Mouse (Mus musculus) lung, postnatal 14 days (tissue): ENCODE results near the gene Asprv1.

Experiments used
- DNase-seq: peaks from one replicate; pipeline ENCODE4 v3.0.0; 2021

Gene Asprv1

DNA sequence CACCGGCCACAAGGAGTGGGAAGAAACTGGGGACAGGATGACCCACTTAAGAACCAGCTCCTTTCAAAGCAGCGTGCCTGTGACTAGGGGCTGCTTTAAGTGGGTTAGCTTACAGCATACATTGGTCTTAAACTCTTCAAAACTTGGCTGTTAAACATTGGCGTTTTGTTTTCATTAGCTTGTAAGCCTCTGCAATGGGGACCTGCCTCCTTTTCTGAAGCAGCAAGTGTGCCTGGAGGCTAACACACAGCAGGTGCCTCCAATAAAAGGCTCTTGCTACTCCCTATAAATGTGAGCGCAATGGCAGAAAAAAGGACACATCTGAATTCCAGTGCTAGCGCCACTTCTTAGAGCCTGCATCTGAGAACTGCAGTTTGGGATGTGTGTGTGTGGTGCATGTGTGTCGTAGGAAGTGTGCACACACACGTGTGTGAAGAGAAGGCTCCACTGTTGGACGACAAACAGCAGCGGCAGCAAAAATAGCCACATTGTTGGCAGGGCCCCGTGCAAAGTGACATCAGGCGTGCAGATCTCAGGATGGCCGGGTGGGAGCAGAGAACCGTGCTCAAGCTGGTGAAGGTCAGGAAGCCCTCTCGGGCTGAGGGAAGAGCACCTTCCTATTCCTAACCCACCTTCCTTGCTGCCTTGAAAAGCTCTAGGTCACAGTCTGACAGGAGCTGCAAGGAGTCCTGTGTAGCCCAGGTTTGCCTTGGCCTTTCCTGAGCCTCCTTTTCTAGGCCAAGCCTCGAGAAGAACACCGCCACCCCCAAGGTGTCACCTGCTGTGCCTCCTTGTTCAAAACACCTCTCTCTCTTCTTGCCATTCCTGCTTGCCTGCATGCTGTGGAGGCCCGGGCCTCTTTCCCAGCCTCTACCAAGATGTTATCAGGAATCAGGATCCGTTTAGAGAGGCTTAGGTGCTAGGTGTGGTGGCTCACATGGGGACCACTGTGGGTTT is 3.6 kb upstream of the Asprv1 start:
- DNase-seq, result no peak

- no peak for DNase-seq
Observed at GRCm38 (mm10) chr6:86630141-86630540, 2.2 kb downstream of the Asprv1 start.

DNA sequence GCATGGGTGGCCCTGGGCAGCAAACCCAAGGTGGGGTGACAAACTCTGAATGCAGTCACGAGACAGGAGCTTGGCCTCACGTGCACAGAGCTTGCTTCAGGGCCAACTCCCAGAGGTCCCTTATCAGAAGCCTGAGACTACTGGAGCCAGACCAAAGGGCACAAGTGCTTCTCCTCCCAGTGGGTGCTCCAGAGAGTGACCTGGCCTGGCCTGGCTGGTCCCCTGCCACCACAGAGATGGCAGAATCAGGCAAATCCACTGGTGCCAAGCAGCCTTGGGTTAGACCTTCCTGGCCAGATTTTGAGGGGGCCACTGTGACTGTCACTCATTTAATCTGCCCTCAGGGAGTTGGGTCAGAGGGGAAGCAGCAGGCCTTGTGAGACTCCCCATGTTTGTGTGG is 8.5 kb downstream of the Asprv1 start:
- DNase-seq, result peak; percentile 43

GRCm38 (mm10) chr6:86637171-86637835 is 9.3 kb downstream of the Asprv1 start:
- no peak for DNase-seq

GRCm38 (mm10) chr6:86637860-86638259 is 9.9 kb downstream of the Asprv1 start:
- DNase-seq, result no peak

DNA sequence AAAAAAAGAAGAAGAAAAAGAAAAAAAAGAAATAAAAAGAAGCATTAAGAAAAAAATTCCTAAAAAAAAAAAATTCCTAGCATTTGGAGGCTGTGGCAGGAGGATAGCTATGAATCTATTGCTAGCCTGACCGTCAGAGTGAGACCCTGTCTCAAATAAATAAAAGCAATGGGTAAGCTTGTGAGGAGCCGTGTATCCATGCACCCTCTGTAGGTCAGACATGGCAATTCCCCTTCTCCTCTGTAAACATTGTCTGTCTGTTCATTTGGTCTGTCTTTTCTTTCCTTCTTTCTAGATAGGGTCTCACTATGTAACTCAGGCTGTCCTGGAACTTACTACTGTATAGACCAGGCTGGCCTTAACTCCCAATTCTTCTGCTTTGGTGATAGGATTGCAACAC is 10.5 kb downstream of the Asprv1 start:
- DNase-seq, result no peak

DNA sequence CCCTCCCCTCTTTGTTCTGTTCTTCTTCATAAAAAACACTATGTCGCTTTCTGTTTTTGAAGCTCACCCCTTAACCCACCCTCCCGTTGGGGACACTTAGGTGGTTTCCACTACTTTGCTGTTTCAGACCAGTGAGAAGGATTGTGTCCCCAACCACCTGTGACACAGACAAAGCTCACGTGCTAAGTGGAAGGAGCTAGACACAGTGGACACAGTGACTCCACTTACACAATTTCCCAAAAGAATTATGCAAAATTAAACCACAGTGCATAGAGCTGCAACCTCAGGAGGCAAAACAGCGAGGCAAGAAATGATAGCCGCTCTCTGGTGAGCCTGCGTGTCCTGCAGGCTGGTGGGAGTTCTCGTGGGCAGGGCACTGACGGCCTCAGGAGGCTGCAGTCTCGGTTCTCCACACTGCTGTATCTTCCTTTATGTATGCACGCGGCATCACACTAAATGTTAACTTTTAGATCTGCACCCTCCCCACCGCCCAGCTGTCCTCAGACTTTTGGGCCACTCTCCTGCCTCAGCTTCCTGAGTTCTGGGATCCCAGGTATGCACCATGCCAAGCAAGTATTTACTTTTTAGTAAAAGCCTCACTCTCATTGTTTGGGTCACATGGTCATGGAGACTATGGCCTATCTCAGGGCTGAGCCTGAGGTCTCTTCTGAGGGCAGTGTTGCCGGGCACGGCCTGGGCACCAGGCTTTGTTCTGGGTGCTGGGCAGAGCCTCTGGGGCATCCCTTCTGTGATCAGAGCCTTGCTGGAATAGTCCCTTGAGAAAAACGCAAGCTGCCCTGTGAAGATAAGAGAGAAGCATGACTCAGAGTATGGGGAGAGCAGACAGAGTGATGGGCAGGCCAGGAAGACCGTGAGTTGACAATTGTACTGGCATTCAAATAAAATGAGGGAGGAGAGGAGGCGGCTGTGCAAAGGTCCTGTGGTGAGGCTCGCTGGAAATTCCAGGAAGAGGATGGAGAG is 11.5 kb downstream of the Asprv1 start:
- DNase-seq, result no peak

DNA sequence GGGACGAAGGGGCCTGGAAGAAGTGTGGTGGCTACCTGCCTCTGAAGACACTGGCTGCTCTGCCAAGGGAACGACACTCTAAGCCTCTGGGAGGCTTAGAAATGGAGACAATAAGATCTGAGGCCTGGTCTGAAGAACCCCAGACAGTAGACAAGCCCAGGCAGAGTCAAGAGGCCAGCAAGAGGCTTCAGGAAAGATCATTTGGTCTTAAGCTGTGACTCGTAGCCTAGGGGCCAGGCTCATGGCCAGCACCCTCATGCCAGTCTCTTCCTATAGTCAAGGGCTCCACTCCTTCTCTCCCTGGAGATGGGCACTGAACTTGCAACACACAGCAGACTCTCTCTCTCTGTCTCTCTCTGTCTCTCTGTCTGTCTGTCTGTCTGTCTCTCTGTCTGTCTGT is 12.2 kb downstream of the Asprv1 start:
- no peak for DNase-seq

DNA sequence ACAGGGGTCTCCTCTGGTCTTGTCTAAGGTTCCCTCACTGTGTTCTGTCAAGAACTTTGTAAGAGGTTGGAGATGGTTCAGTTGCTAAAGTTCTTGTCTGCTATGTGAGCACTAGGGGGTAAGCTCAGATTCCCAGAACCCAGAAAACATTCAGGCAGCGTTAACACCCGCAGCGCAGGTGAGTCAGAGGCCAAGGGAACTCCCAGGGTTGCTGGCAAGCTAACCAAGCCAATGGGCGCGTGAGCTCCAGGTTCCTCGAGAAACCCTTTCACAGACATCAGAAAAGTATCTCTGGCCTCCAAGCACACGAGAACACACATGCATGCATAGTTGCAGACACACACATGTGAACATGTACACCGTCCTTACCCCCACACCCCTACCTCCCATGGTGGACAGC is 12.8 kb downstream of the Asprv1 start:
- DNase-seq, result no peak

DNA sequence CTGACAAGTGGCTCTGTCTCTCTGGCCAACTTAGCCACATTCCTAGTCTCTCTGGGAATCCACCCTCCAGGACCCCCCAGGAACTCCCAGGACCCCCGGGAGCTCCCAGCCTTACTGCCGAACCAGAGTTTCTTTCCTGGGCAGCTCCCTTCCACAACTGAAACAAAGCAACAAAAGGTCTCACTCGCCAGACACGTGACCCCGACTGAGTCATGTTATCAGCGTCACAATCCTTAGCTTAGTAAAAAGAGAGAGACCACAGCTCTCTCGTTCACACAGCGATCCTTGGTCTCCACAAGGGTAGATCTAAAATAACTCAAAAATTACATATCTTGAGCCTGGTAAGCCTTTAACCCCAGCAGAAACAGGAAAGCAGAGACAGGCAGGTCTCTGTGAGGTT is 13.8 kb downstream of the Asprv1 start:
- no peak for DNase-seq

DNA sequence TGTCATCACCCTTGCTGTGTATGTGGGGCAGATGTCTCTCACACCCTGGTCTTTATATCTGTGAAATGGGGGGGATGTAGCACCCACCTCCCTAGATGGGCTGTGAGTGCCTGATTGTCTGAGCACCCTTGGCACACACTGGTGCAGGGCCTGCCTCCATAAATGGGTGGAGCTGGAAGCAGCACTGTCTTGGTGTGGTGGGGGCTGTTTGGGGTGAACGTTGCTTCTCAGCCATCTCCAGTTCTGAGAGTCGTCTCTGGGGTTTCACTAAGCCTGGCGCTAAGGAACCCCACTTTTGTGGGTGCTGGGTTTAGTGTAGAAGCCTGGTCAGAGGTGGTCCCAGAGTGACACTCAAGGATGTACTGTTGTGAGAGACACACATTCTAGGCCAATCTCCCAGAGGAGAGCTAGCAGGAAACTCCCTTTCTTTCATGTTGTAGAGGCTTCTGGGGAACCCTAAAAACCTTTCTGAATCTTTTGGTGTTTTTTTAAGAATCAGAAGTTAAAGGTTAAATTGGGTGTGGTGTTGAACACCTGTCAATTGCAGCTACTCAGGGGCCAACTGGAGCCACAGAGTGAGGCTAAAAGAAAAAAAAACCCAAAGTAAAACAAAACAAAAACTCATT is 16.9 kb downstream of the Asprv1 start:
- DNase-seq, result no peak

GRCm38 (mm10) chr6:86645551-86645950 is 17.6 kb downstream of the Asprv1 start:
- DNase-seq, result no peak

DNA sequence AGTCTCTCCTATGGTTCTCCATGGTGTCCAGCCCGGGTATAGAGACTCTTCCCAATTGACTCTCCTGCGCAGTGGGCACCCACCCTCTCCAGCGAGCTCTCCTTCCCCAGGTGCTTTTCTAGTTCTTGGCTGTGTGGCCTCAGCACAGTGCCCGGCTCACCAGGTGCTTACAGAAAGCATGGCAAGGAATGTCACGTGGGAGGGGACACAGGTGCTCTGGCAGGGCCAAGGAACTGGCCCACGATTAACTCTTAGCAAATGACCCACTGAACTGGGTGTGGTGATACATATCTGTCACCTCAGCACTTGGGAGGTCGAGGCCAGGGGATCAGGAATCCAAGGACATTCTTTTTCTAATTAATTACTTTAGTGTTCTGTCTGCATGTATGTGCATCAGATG is 18.2 kb downstream of the Asprv1 start:
- no peak for DNase-seq

DNA sequence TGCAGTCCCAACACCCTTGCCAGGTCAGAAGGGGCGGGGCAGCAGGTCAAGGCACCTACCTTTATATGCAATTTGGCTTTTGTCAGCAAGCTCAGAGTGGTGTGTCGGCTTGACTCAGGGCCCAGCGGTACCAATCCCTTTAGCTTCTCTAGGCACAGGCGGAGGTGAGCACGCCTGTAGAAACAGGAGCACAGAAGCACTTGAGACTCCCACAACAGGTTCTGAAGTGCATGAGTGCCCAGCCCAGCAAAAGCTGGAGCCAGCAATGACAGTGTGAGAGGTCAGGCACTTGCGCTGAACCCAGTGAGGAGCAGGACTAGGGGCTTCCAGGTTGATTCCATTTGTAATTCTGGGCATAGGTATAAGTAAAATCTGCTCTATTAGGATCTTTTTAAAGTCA is 25.1 kb downstream of the Asprv1 start:
- peak; percentile 53 for DNase-seq

GRCm38 (mm10) chr6:86654270-86654916 is 26.4 kb downstream of the Asprv1 start:
- no peak for DNase-seq

DNA sequence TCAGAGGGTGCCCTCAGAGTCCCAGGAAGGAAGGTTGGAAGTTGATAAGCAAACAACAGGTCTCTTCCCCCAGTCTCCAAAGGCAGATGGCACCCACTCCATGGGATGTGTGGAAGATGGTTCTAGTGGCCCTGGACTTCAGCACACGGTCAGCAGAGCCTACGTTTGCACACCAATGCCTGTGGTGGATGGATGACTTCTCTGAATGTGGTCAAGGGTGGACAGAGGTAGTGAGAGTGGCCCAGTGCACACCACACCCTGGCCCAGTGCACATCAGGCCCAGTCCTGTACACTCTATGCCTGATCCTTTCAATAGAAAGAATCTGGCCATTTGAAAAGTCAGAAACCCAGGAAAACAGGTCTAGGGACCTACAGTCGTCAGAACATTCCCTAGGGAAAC is 30.5 kb downstream of the Asprv1 start:
- DNase-seq, result no peak

DNA sequence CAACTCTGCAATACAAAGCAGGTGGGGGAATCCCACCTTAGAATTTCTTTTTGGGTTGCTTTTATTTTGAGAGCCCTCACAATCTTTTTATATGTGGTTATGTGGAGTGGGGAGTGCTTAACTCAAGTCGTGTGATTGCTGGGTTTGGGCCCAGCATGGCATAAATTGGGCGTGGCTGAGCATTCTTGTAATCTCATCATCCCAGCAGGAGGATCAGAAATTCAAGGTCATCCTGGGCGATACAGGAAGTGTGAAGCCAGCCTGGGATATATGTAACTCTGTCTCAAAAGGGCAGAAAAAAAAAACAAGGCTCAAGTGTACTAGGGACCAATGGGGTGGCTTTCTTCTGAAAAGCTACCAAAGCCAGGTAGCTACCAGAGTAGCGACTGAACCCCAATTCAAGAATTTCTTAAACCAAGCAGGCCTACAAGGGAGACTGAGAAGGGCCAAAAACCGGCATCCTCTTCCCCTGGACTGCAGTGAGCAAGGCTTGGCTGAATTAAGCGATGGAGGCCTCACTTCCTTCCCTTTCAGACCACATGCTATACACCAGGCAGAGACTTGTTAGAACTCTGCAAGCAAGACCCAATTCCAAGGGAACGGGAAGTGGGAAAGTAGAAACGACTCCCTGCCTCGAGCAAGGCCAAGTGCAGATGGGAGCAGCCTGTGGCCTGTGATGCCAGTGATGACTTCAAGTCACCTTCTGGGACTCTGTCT is 32.4 kb downstream of the Asprv1 start:
- no peak for DNase-seq

GRCm38 (mm10) chr6:86665076-86665475 is 37.1 kb downstream of the Asprv1 start:
- no peak for DNase-seq

DNA sequence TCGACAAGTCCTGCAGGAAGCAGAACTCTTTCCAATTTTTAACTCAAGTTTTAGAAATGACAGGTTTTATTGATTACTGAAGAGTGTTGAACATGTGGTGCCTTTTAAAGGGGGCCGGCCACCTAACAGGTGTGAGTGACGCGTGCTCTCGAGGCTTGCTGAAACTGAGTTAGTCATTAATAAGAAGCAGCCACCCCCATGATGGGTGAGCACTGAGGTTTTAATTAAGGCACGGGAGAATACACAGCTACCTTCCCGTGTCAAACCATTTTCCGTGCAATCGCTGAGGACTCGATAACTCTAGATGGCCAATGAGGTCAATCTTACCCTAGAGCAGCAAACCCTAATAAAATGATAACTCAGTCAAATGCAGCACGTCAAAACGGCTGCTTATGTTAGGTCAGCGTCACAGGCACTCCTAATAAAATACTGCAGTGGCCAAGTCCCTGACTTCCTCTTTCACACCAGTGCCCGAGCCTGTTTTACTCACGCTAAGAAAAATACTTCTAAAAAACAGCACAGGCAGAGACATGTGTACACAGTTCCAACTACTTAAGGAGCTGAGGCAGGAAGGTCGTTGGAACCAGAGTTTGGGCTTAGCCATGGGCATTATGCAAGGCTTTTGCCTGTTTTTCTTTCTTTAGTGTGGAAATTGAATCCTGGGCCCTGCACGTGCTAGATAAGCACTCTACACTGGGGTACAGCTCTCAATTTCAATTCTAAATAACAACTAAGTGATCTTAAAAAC is 37.8 kb downstream of the Asprv1 start:
- no peak for DNase-seq

DNA sequence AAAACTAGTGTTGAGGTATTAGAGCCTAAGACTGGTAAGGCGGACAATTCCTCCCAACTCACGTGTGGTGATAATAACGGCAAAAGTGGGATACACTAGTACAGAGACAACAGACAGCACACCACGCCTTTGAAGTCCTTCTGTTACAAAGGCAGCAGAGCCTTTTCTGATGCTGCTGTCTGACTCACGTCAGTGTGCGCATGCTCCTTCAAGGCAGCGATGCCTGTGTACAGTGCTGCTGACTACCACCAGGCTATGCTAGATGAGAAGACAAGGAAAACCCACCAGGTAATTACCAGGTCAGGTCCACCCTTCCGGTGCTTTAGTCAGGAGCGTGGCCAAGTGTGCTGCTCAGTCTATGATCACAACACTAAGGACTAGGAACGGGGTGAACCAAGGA is 39.1 kb downstream of the Asprv1 start:
- no peak for DNase-seq
